Mouse (Mus musculus): ENCODE results near the gene Rbm4b.

- TF ChIP-seq GATA1 (IDR thresholded peaks at IDR 0.05; ENCODE audit: borderline replicate concordance, low read length) (no peak), FLI1 (IDR thresholded peaks at IDR 0.05; ENCODE audit: low read length) (no peak)
Measured at GRCm38 (mm10) chr19:4772785-4773184, 16.5 kb downstream of the Rbm4b start.
